Mouse (Mus musculus) spleen, adult 2 months (tissue): ENCODE results near the gene Slc5a5. TPM values are rescaled to one million over a fixed set of nuclear protein-coding genes. Genes with fewer than 3 reads are reported as not detected.
A peak's percentile ranks its signal among the peaks of the same experiment; 100 is the strongest.

ENCODE experiments used
- DNase-seq, 2 experiments: peaks; one replicate each; pipeline versions ENCODE4 v3.0.0 to v3.0.0-alpha.2; 2012 to 2021; ENCODE audit warnings: low spot score in 2 of 2, low read depth in 1 of 2
- H3K27ac ChIP-seq: fragments of 200-500 bp; 2 replicates; pipeline ENCODE4 v1.5.1; 2012; ENCODE audit warnings: low read length, inconsistent platforms; ENCODE audit not compliant: insufficient read depth
- H3K27me3 ChIP-seq: fragments of 200-500 bp; 2 replicates; pipeline ENCODE4 v1.6.1; 2012; ENCODE audit warnings: mild to moderate bottlenecking, moderate library complexity, low read length, inconsistent platforms; ENCODE audit not compliant: control insufficient read depth, insufficient read depth
- H3K36me3 ChIP-seq: fragments of 200-500 bp; 2 replicates; pipeline ENCODE4 v1.6.1; 2012; ENCODE audit warnings: mild to moderate bottlenecking, low read length, inconsistent platforms; ENCODE audit not compliant: control insufficient read depth, insufficient read depth
- H3K4me1 ChIP-seq: fragments of 200-500 bp; 2 replicates; pipeline ENCODE4 v1.6.1; 2011; ENCODE audit warnings: inconsistent platforms; ENCODE audit not compliant: control insufficient read depth, insufficient read depth, insufficient read length
- H3K4me3 ChIP-seq: fragments of 200-500 bp; 2 replicates; pipeline ENCODE4 v1.5.1; 2011; ENCODE audit warnings: mild to moderate bottlenecking, inconsistent platforms; ENCODE audit not compliant: insufficient read depth, insufficient read length; ENCODE audit errors: extremely low read depth
- CTCF ChIP-seq: fragments of 200-500 bp; IDR thresholded peaks from 2 replicates; pipeline ENCODE4 v1.5.1; 2011; ENCODE audit warnings: mild to moderate bottlenecking, inconsistent platforms; ENCODE audit not compliant: insufficient read depth, insufficient read length, insufficient replicate concordance; ENCODE audit errors: extremely low read depth
- POLR2A ChIP-seq: fragments of 200-500 bp; IDR thresholded peaks from 2 replicates; pipeline ENCODE4 v1.6.1; 2011; ENCODE audit warnings: low read depth, low read length, inconsistent platforms
- WGBS: fragments of 180-500 bp; shearing (Covaris S2); methylation state at CpG from one replicate; pipeline ENCODE4 v1.1.7; 2018; 5-methylcytosine and 5-hydroxymethylcytosine counted together
- polyA plus RNA-seq: library from polyadenylated mRNA; depleted of rRNA; stranded (reverse); fragments of >200 nt; gene quantifications from 2 replicates; pipeline ENCODE4 v1.2.3, GENCODE M21; 2012

The Slc5a5 gene
- polyA plus RNA-seq, 1 experiment = 1.0 TPM

GRCm38 (mm10) chr8:70850132-70850845 is 42.3 kb downstream of the Slc5a5 start:
- no peak for DNase-seq
- TF ChIP-seq CTCF = no peak
- no peak for TF ChIP-seq POLR2A
- no peaks in the 10 kb centered on the region for H3K27me3 ChIP-seq
- H3K4me1 ChIP-seq = peaks cover 7% of the 10 kb centered on the region; the same call in 1 of the 2 replicates
- H3K4me3 ChIP-seq = no peak overlapping the region
- no peak overlapping the region for H3K27ac ChIP-seq
- WGBS = 78% methylated on average over 7 of the region's 7 CpGs
- no peaks in the 10 kb centered on the region for H3K36me3 ChIP-seq

- Histone ChIP-seq H3K27ac (no peak overlapping the region), H3K36me3 (no peaks in the 10 kb centered on the region), H3K27me3 (no peaks in the 10 kb centered on the region), H3K4me3 (no peak overlapping the region), H3K4me1 (peaks cover 7% of the 10 kb centered on the region; the same call in 1 of the 2 replicates)
- whole genome bisulfite sequencing = 90% methylated on average over 3 of the region's 3 CpGs
- DNase-seq = no peak
- no peak for TF ChIP-seq POLR2A
- TF ChIP-seq CTCF = no peak
These were observed 43.1 kb downstream of the Slc5a5 start for GRCm38 (mm10) chr8:70849333-70849990.

DNA sequence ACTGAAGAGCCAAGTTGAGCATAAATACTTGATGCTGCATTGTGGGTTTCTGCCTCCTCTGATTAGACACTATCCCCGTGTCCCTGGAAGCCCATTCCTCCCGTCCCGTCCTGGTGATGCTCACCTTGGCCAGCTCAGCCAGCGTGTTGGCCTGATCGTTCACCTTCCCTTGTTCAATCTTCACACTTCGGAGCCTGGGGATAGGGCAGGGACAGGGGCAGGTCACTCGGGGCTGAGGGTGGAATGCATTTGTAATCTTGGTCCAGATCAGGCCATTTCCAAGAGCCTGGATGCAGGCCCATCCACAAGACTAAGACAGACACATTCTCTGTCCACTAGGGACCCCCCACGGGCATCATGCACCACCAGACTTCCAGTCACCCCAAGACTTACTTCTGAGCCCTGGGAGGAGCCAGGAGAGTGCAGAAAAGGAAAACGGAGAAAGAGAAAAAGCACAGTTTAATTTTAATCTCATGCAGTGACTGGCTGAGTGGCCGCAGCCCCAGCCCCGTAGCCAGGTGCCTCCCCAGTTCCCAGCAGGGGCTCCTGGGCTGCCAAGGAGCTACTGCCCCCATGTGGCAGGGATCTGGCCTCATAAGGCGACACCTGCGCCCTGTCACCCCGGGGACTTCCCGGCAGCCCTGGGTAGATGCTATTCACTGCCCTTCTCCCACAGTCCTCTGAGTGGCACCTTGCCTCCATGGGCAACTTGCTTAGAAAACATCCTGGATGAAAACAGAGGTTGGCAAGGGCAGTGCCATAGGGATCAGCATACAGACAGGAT is 46.0 kb downstream of the Slc5a5 start:
- DNase-seq = peak in 1 of 2 experiments; percentile 40
- no peak overlapping the region for H3K27ac ChIP-seq
- no peak overlapping the region for H3K4me3 ChIP-seq
- 47% methylated on average over 15 of the region's 15 CpGs for WGBS
- no peaks in the 10 kb centered on the region for H3K36me3 ChIP-seq
- no peaks in the 10 kb centered on the region for H3K4me1 ChIP-seq
- no peaks in the 10 kb centered on the region for H3K27me3 ChIP-seq
- TF ChIP-seq POLR2A = no peak
- peak; percentile 45; the same call in 1 of the 2 replicates for TF ChIP-seq CTCF

- 61% methylated on average over 5 of the region's 5 CpGs for WGBS
- Histone ChIP-seq H3K36me3 (no peaks in the 10 kb centered on the region), H3K4me1 (peaks cover 1% of the 10 kb centered on the region; the same call in 1 of the 2 replicates), H3K4me3 (no peak overlapping the region), H3K27me3 (no peaks in the 10 kb centered on the region), H3K27ac (no peak overlapping the region)
- no peak for DNase-seq
- TF ChIP-seq CTCF (no peak), POLR2A (no peak)
These were observed 47.4 kb downstream of the Slc5a5 start for GRCm38 (mm10) chr8:70845108-70845507.

DNA sequence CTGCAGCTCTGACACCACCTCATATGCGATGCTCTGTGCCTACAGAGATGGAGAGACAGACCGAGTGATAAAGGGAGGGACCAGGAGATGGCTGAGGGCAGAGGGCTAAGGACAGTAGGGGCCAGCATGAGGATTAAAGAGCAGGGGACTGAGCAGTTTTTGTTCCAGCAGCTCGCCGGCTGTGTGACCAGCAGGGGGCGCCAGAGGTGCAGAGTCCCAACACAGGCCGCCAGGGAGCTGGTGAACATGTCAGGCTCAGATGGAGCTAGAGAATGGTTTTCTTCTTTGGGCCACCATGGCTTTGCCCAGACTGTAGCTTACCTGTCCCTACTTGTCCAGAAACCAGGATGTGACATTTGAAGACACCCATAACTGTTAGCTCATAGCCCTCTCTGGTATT is 48.0 kb downstream of the Slc5a5 start:
- peak; percentile 65 to 88 for DNase-seq
- H3K4me1 ChIP-seq = peaks cover 3% of the 10 kb centered on the region; the same call in 1 of the 2 replicates
- 5% methylated on average over 6 of the region's 6 CpGs for WGBS
- no peaks in the 10 kb centered on the region for H3K27me3 ChIP-seq
- H3K4me3 ChIP-seq = no peak overlapping the region
- peak; percentile 99 for TF ChIP-seq CTCF
- TF ChIP-seq POLR2A = no peak
- H3K36me3 ChIP-seq = no peaks in the 10 kb centered on the region
- 0 out of 2 replicates have a peak overlapping the region, but pooled peaks have one; percentile 19 for H3K27ac ChIP-seq

GRCm38 (mm10) chr8:70843941-70844340 is 48.6 kb downstream of the Slc5a5 start:
- no peak for TF ChIP-seq POLR2A
- no peak for DNase-seq
- Histone ChIP-seq H3K36me3 (no peaks in the 10 kb centered on the region), H3K4me3 (no peak overlapping the region), H3K4me1 (peaks cover 3% of the 10 kb centered on the region; the same call in 1 of the 2 replicates), H3K27ac (peak overlapping the region; percentile 19; the same call in 1 of the 2 replicates), H3K27me3 (no peaks in the 10 kb centered on the region)
- WGBS = 89% methylated on average over 8 of the region's 8 CpGs
